Mouse (Mus musculus): ENCODE measurements around the gene Dnajc7. TPM values are rescaled to one million over a fixed set of nuclear protein-coding genes. Genes with fewer than 3 reads are reported as not detected.

Gene Dnajc7
- 75.5 TPM for polyA plus RNA-seq (2014; fragmentation: Illumina TruSeq; extraction: RNeasy Lipid Tissue Mini Kit (QIAGEN cat#74804); ENCODE audit: low read depth, low replicate concordance)

DNA sequence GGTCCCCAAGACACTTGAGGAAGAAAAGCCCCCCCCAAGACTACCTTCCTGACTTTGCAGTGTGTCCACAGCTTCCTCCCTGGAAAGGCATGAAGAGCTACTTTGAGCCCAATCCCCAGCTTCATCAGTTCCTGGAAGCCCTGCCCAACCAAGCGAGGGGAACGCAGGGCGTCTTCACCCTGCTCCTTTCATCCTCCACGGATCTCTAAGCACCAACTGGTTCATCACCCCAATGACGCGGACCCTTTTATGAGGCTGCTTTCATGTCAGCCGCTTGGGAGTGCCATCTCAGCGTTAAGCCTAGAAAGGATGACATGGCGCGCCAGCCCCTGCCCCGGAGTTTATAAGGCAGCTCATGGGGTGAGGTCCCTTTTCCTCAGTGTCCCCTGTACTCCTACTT is at the start of gene Dnajc7:
TSS of gene Dnajc7 (minus strand) at position 187 of the 400 bp plus-strand sequence.

DNA sequence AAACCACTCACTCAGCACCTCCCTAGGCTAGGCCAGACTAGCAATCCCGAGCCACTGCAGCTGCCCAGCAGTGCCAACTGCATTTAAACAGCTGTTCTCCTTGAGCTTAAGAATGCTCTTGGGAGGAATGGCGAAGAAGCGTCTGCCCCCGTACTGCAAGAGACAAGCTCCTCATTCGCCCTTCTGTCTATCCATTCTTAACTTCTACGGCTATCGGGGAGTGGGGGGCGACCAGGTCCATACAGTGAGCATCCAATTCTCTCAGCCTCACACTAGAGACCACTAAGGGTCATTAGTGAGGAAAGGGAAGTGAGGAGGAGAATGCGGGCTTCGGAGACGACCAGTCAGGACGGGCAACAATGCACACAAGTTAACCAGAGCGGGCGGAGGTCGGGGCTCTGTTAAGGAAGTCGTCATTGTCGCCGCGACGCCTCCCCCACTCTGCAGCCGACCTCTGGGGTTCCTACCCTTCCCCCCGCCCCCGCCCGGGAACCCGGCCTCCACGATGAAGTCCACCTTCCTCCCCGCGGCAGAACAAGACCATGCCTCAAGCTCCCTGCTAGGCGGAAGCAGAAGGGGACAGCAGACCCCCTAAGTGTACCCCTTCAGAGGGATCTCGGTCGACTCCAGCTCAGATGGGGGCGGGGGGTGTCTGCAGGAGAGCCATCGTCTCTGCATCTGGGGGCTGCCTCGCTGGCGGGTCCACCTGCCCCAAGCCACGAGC is 1.0 kb downstream of the Dnajc7 start, which contains the start of gene Nkiras2:
TSS of gene Nkiras2 (plus strand) at position 484 of the 724 bp plus-strand sequence.

DNA sequence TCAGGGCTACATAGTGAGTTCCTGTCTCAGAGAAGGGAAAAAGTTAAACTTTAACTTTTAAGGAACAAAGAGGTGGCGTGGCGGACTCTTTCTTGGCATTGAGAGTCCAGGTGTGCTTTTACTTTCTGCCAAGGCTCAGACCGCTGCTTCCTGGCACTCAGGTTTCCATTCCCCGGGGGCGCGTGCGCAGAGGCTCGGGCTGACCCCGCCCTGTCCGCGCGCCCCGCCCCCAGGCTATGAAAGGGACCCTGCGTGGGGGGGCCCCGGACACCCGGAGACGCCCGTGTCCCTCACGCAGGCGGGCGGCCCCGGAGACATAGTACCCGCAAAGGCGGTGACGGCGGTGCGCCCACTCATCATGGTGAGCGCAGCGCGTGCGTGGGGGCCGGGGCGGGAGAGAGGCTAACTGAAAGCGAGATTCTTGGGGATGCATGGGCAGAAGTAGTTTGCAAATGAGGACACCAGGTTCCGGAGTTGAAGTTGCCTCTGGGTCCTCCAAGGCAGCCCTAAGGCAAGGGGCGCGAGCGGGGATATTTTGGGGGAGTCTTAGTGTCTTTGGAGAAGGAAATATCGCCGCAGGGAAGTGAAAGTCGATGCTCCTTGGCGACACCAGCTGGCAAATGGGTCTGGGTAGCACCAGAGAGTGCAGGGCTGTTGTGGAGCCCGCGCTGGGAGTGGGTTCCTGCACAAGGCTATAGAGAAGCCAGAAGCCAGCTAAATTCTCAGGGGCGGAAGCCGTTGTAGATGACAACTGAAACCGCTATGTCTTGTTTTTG is 45.1 kb downstream of the Dnajc7 start, which contains the start of gene Cnp:
TSS of gene Cnp (plus strand) at position 197 of the 776 bp plus-strand sequence.

DNA sequence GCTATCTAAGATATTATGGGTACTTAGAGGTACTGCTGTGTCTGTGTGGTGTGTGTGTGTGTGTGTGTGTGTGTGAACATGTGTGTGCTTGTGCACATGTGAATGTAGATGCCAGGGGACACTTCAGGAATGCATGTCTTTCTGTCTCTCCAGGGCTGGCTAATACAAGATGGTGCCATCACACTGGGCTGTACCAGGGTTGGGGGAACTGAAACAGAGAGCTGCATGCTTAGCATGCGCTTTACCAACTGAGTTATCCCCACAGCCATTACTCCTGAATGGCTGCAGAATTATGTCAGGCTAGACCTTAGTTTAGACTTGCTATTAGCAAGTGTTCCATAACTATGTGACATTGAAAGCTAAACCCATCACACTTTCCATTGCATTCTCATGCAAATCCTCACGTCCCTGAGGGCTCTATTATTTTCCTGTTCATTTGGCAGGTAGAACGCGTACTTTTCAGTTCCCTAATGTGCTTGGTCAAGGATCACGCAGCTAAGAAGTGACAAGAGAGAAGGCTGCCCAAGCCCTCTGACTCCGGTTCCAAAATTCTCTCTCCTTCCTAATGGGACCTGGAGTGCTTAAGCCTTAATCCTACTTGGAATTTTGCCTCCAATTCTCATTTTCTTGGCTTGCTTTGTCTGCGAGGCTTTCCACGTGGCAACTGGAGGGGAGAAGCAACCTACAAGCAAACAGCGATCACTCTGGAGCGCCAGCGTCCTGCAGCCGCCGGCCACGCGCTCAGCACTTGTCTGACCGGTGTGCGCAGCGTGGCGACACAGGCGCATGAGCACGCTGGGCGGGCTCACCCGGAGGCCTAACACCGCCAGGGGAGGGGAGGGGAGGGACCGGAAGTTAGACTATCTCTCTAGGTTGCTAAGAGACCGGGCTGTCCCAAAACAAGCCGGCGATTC is 74.9 kb downstream of the Dnajc7 start, which contains the start of gene Ttc25:
TSS of gene Ttc25 (plus strand) at position 776 of the 914 bp plus-strand sequence.

Other genes starting within 250 kb of the Dnajc7 start
- gene Jup, start 222.4 kb downstream of the Dnajc7 start, polyA plus RNA-seq (2014; fragmentation: Illumina TruSeq; extraction: RNeasy Lipid Tissue Mini Kit (QIAGEN cat#74804); ENCODE audit: low read depth, low replicate concordance), result 1.7 TPM
- not detected for gene P3h4, start 205.3 kb downstream of the Dnajc7 start, polyA plus RNA-seq (2014; fragmentation: Illumina TruSeq; extraction: RNeasy Lipid Tissue Mini Kit (QIAGEN cat#74804); ENCODE audit: low read depth, low replicate concordance)
- not detected for gene Fkbp10, start 204.5 kb downstream of the Dnajc7 start, polyA plus RNA-seq (2014; fragmentation: Illumina TruSeq; extraction: RNeasy Lipid Tissue Mini Kit (QIAGEN cat#74804); ENCODE audit: low read depth, low replicate concordance)
- 1.7 TPM for gene Nt5c3b, start 178.4 kb downstream of the Dnajc7 start, polyA plus RNA-seq (2014; fragmentation: Illumina TruSeq; extraction: RNeasy Lipid Tissue Mini Kit (QIAGEN cat#74804); ENCODE audit: low read depth, low replicate concordance)
- gene Klhl10, start 178.3 kb downstream of the Dnajc7 start, polyA plus RNA-seq (2014; fragmentation: Illumina TruSeq; extraction: RNeasy Lipid Tissue Mini Kit (QIAGEN cat#74804); ENCODE audit: low read depth, low replicate concordance), result not detected
- 1.7 TPM for gene Klhl11, start 147.4 kb downstream of the Dnajc7 start, polyA plus RNA-seq (2014; fragmentation: Illumina TruSeq; extraction: RNeasy Lipid Tissue Mini Kit (QIAGEN cat#74804); ENCODE audit: low read depth, low replicate concordance)
- gene Acly, start 92.2 kb downstream of the Dnajc7 start, polyA plus RNA-seq (2014; fragmentation: Illumina TruSeq; extraction: RNeasy Lipid Tissue Mini Kit (QIAGEN cat#74804); ENCODE audit: low read depth, low replicate concordance), result 70.6 TPM
- not detected for gene Ttc25, start 74.6 kb downstream of the Dnajc7 start, polyA plus RNA-seq (2014; fragmentation: Illumina TruSeq; extraction: RNeasy Lipid Tissue Mini Kit (QIAGEN cat#74804); ENCODE audit: low read depth, low replicate concordance)
- 3.5 TPM for gene Cnp, start 45.3 kb downstream of the Dnajc7 start, polyA plus RNA-seq (2014; fragmentation: Illumina TruSeq; extraction: RNeasy Lipid Tissue Mini Kit (QIAGEN cat#74804); ENCODE audit: low read depth, low replicate concordance)
- gene Nkiras2, start 924 bp downstream of the Dnajc7 start, polyA plus RNA-seq (2014; fragmentation: Illumina TruSeq; extraction: RNeasy Lipid Tissue Mini Kit (QIAGEN cat#74804); ENCODE audit: low read depth, low replicate concordance), result 2.1 TPM
- gene Zfp385c, start 72.3 kb upstream of the Dnajc7 start, polyA plus RNA-seq (2014; fragmentation: Illumina TruSeq; extraction: RNeasy Lipid Tissue Mini Kit (QIAGEN cat#74804); ENCODE audit: low read depth, low replicate concordance), result not detected
- gene Dhx58, start 84.1 kb upstream of the Dnajc7 start, polyA plus RNA-seq (2014; fragmentation: Illumina TruSeq; extraction: RNeasy Lipid Tissue Mini Kit (QIAGEN cat#74804); ENCODE audit: low read depth, low replicate concordance), result 4.0 TPM
- 1.1 TPM for gene Kat2a, start 92.3 kb upstream of the Dnajc7 start, polyA plus RNA-seq (2014; fragmentation: Illumina TruSeq; extraction: RNeasy Lipid Tissue Mini Kit (QIAGEN cat#74804); ENCODE audit: low read depth, low replicate concordance)
- not detected for gene Hspb9, start 93.7 kb upstream of the Dnajc7 start, polyA plus RNA-seq (2014; fragmentation: Illumina TruSeq; extraction: RNeasy Lipid Tissue Mini Kit (QIAGEN cat#74804); ENCODE audit: low read depth, low replicate concordance)
- gene Rab5c, start 118.0 kb upstream of the Dnajc7 start, polyA plus RNA-seq (2014; fragmentation: Illumina TruSeq; extraction: RNeasy Lipid Tissue Mini Kit (QIAGEN cat#74804); ENCODE audit: low read depth, low replicate concordance), result 26.6 TPM
- gene Kcnh4, start 139.8 kb upstream of the Dnajc7 start, polyA plus RNA-seq (2014; fragmentation: Illumina TruSeq; extraction: RNeasy Lipid Tissue Mini Kit (QIAGEN cat#74804); ENCODE audit: low read depth, low replicate concordance), result not detected
- not detected for gene Hcrt, start 142.8 kb upstream of the Dnajc7 start, polyA plus RNA-seq (2014; fragmentation: Illumina TruSeq; extraction: RNeasy Lipid Tissue Mini Kit (QIAGEN cat#74804); ENCODE audit: low read depth, low replicate concordance)
- 2.0 TPM for gene Ghdc, start 150.8 kb upstream of the Dnajc7 start, polyA plus RNA-seq (2014; fragmentation: Illumina TruSeq; extraction: RNeasy Lipid Tissue Mini Kit (QIAGEN cat#74804); ENCODE audit: low read depth, low replicate concordance)
- 12.6 TPM for gene Stat5b, start 230.6 kb upstream of the Dnajc7 start, polyA plus RNA-seq (2014; fragmentation: Illumina TruSeq; extraction: RNeasy Lipid Tissue Mini Kit (QIAGEN cat#74804); ENCODE audit: low read depth, low replicate concordance)
- 3.6 TPM for gene Stat5a, start 239.2 kb upstream of the Dnajc7 start, polyA plus RNA-seq (2014; fragmentation: Illumina TruSeq; extraction: RNeasy Lipid Tissue Mini Kit (QIAGEN cat#74804); ENCODE audit: low read depth, low replicate concordance)

Data from liver, adult 10 weeks (tissue).